Mouse (Mus musculus): ENCODE results near the gene Iqcf5. TPM values are rescaled to one million over a fixed set of nuclear protein-coding genes. Genes with fewer than 3 reads are reported as not detected.

Iqcf5 gene
- polyA plus RNA-seq, 1 experiment from 2014 or later: not detected

- Histone ChIP-seq H3K36me3 (ENCODE audit: control insufficient read depth, insufficient read depth, low read length) (no peaks in the 10 kb centered on the region), H3K4me1 (ENCODE audit: control insufficient read depth, insufficient read depth, low read length) (no peaks in the 10 kb centered on the region), H3K27me3 (ENCODE audit: control insufficient read depth, insufficient read depth, low read depth, low read length) (no peaks in the 10 kb centered on the region), H3K4me2 (ENCODE audit: low read length) (no peak overlapping the region), H3K9me3 (replicated peaks; ENCODE audit: control insufficient read depth, low read length, poor library complexity, severe bottlenecking) (no peaks in the 10 kb centered on the region), H3K9ac (ENCODE audit: low read depth, low read length) (no peak overlapping the region), H3K27ac (ENCODE audit: low read length) (no peak overlapping the region), H3K4me3 (ENCODE audit: low read depth, low read length) (no peak overlapping the region)
- WGBS: 80% methylated on average over 8 of the region's 8 CpGs
- no peak for ATAC-seq
Measured at GRCm38 (mm10) chr9:106519909-106520308, 5.5 kb downstream of the Iqcf5 start.

- ATAC-seq: no peak
- no peak overlapping the region for H3K4me2 ChIP-seq (ENCODE audit: low read length)
- H3K4me1 ChIP-seq (ENCODE audit: control insufficient read depth, insufficient read depth, low read length): no peaks in the 10 kb centered on the region
- no peak overlapping the region for H3K27ac ChIP-seq (ENCODE audit: low read length)
- no peaks in the 10 kb centered on the region for H3K27me3 ChIP-seq (ENCODE audit: control insufficient read depth, insufficient read depth, low read depth, low read length)
- H3K4me3 ChIP-seq (ENCODE audit: low read depth, low read length): no peak overlapping the region
- no peaks in the 10 kb centered on the region for H3K9me3 ChIP-seq (replicated peaks; ENCODE audit: control insufficient read depth, low read length, poor library complexity, severe bottlenecking)
- H3K36me3 ChIP-seq (ENCODE audit: control insufficient read depth, insufficient read depth, low read length): no peaks in the 10 kb centered on the region
- no peak overlapping the region for H3K9ac ChIP-seq (ENCODE audit: low read depth, low read length)
- WGBS: 26% methylated on average over 3 of the region's 3 CpGs
Measured at GRCm38 (mm10) chr9:106531833-106532232, 17.5 kb downstream of the Iqcf5 start.

- WGBS: 88% methylated on average over 7 of the region's 7 CpGs
- H3K27me3 ChIP-seq (ENCODE audit: control insufficient read depth, insufficient read depth, low read depth, low read length): no peaks in the 10 kb centered on the region
- no peak for ATAC-seq
- H3K4me1 ChIP-seq (ENCODE audit: control insufficient read depth, insufficient read depth, low read length): no peaks in the 10 kb centered on the region
- no peak overlapping the region for H3K4me2 ChIP-seq (ENCODE audit: low read length)
- H3K9me3 ChIP-seq (replicated peaks; ENCODE audit: control insufficient read depth, low read length, poor library complexity, severe bottlenecking): no peaks in the 10 kb centered on the region
- no peak overlapping the region for H3K27ac ChIP-seq (ENCODE audit: low read length)
- no peak overlapping the region for H3K9ac ChIP-seq (ENCODE audit: low read depth, low read length)
- H3K36me3 ChIP-seq (ENCODE audit: control insufficient read depth, insufficient read depth, low read length): no peaks in the 10 kb centered on the region
- H3K4me3 ChIP-seq (ENCODE audit: low read depth, low read length): no peak overlapping the region
Measured at GRCm38 (mm10) chr9:106534296-106534695, 19.9 kb downstream of the Iqcf5 start.

GRCm38 (mm10) chr9:106534975-106535374 lies 20.6 kb downstream of the Iqcf5 start:
- Histone ChIP-seq H3K4me2 (ENCODE audit: low read length) (no peak overlapping the region), H3K27ac (ENCODE audit: low read length) (no peak overlapping the region), H3K36me3 (ENCODE audit: control insufficient read depth, insufficient read depth, low read length) (no peaks in the 10 kb centered on the region), H3K4me3 (ENCODE audit: low read depth, low read length) (no peak overlapping the region), H3K9me3 (replicated peaks; ENCODE audit: control insufficient read depth, low read length, poor library complexity, severe bottlenecking) (no peaks in the 10 kb centered on the region), H3K9ac (ENCODE audit: low read depth, low read length) (no peak overlapping the region), H3K4me1 (ENCODE audit: control insufficient read depth, insufficient read depth, low read length) (no peaks in the 10 kb centered on the region), H3K27me3 (ENCODE audit: control insufficient read depth, insufficient read depth, low read depth, low read length) (no peaks in the 10 kb centered on the region)
- WGBS: 90% methylated on average over 11 of the region's 11 CpGs
- no peak for ATAC-seq

GRCm38 (mm10) chr9:106561531-106561930 lies 47.2 kb downstream of the Iqcf5 start, which contains the start of gene Iqcf3:
Gene Iqcf3 (minus strand): TSS chr9:106561631.
- no peak for ATAC-seq
- H3K4me2 ChIP-seq (ENCODE audit: low read length): no peak within 1 kb of the TSS
- H3K9me3 ChIP-seq (replicated peaks; ENCODE audit: control insufficient read depth, low read length, poor library complexity, severe bottlenecking): no peaks in the 10 kb centered on the region
- 83% methylated on average over 5 of the region's 5 CpGs for WGBS
- H3K27me3 ChIP-seq (ENCODE audit: control insufficient read depth, insufficient read depth, low read depth, low read length): no peaks in the 10 kb centered on the region
- no peaks in the 10 kb centered on the region for H3K4me1 ChIP-seq (ENCODE audit: control insufficient read depth, insufficient read depth, low read length)
- H3K4me3 ChIP-seq (ENCODE audit: low read depth, low read length): no peak within 1 kb of the TSS
- H3K27ac ChIP-seq (ENCODE audit: low read length): no peak within 1 kb of the TSS
- no peaks in the 10 kb centered on the region for H3K36me3 ChIP-seq (ENCODE audit: control insufficient read depth, insufficient read depth, low read length)
- no peak within 1 kb of the TSS for H3K9ac ChIP-seq (ENCODE audit: low read depth, low read length)

GRCm38 (mm10) chr9:106562291-106562690 lies 47.9 kb downstream of the Iqcf5 start:
- Histone ChIP-seq H3K4me3 (ENCODE audit: low read depth, low read length) (no peak overlapping the region), H3K9ac (ENCODE audit: low read depth, low read length) (no peak overlapping the region), H3K36me3 (ENCODE audit: control insufficient read depth, insufficient read depth, low read length) (no peaks in the 10 kb centered on the region), H3K9me3 (replicated peaks; ENCODE audit: control insufficient read depth, low read length, poor library complexity, severe bottlenecking) (no peaks in the 10 kb centered on the region), H3K27ac (ENCODE audit: low read length) (no peak overlapping the region), H3K4me1 (ENCODE audit: control insufficient read depth, insufficient read depth, low read length) (no peaks in the 10 kb centered on the region), H3K4me2 (ENCODE audit: low read length) (no peak overlapping the region), H3K27me3 (ENCODE audit: control insufficient read depth, insufficient read depth, low read depth, low read length) (no peaks in the 10 kb centered on the region)
- 92% methylated on average over 11 of the region's 11 CpGs for WGBS
- ATAC-seq: no peak

GRCm38 (mm10) chr9:106564025-106564424 lies 49.7 kb downstream of the Iqcf5 start:
- Histone ChIP-seq H3K4me2 (ENCODE audit: low read length) (no peak overlapping the region), H3K4me1 (ENCODE audit: control insufficient read depth, insufficient read depth, low read length) (no peaks in the 10 kb centered on the region), H3K27me3 (ENCODE audit: control insufficient read depth, insufficient read depth, low read depth, low read length) (no peaks in the 10 kb centered on the region), H3K27ac (ENCODE audit: low read length) (no peak overlapping the region), H3K4me3 (ENCODE audit: low read depth, low read length) (no peak overlapping the region), H3K9me3 (replicated peaks; ENCODE audit: control insufficient read depth, low read length, poor library complexity, severe bottlenecking) (no peaks in the 10 kb centered on the region), H3K36me3 (ENCODE audit: control insufficient read depth, insufficient read depth, low read length) (no peaks in the 10 kb centered on the region), H3K9ac (ENCODE audit: low read depth, low read length) (no peak overlapping the region)
- no peak for ATAC-seq
- WGBS: 77% methylated on average over 8 of the region's 8 CpGs

Other genes starting within 250 kb of the Iqcf5 start
- gene Poc1a, start 233.5 kb upstream of the Iqcf5 start, polyA plus RNA-seq (2015; fragmentation: Nextera tagmentation; extraction: Ambion mirVana): 8.0 and 9.0 TPM in 2 replicates
- 12.3 and 13.2 TPM in 2 replicates for gene Dusp7, start 145.9 kb upstream of the Iqcf5 start, polyA plus RNA-seq (2015; fragmentation: Nextera tagmentation; extraction: Ambion mirVana)
- 551 and 555 TPM in 2 replicates for gene Rpl29, start 85.1 kb upstream of the Iqcf5 start, polyA plus RNA-seq (2015; fragmentation: Nextera tagmentation; extraction: Ambion mirVana)
- gene Acy1, start 76.3 kb upstream of the Iqcf5 start, polyA plus RNA-seq (2015; fragmentation: Nextera tagmentation; extraction: Ambion mirVana): 19.8 and 21.6 TPM in 2 replicates
- 8.8 and 10.6 TPM in 2 replicates for gene Abhd14b, start 67.1 kb upstream of the Iqcf5 start, polyA plus RNA-seq (2015; fragmentation: Nextera tagmentation; extraction: Ambion mirVana)
- gene Abhd14a, start 66.9 kb upstream of the Iqcf5 start, polyA plus RNA-seq (2015; fragmentation: Nextera tagmentation; extraction: Ambion mirVana): 71.9 and 82.0 TPM in 2 replicates
- gene Pcbp4, start 61.3 kb upstream of the Iqcf5 start, polyA plus RNA-seq (2015; fragmentation: Nextera tagmentation; extraction: Ambion mirVana): 242 and 262 TPM in 2 replicates
- 0.78 and 0.98 TPM in 2 replicates for gene Gpr62, start 48.6 kb upstream of the Iqcf5 start, polyA plus RNA-seq (2015; fragmentation: Nextera tagmentation; extraction: Ambion mirVana)
- gene Rrp9, start 38.6 kb upstream of the Iqcf5 start, polyA plus RNA-seq (2015; fragmentation: Nextera tagmentation; extraction: Ambion mirVana): 48.3 and 48.5 TPM in 2 replicates
- gene Parp3, start 37.6 kb upstream of the Iqcf5 start, polyA plus RNA-seq (2015; fragmentation: Nextera tagmentation; extraction: Ambion mirVana): 0.73 and 0.89 TPM in 2 replicates
- gene Iqcf1, start 14.6 kb upstream of the Iqcf5 start, polyA plus RNA-seq (2015; fragmentation: Nextera tagmentation; extraction: Ambion mirVana): not detected in 2 replicates
- not detected in 2 replicates for gene Iqcf3, start 47.1 kb downstream of the Iqcf5 start, polyA plus RNA-seq (2015; fragmentation: Nextera tagmentation; extraction: Ambion mirVana)
- gene Iqcf4, start 56.4 kb downstream of the Iqcf5 start, polyA plus RNA-seq (2015; fragmentation: Nextera tagmentation; extraction: Ambion mirVana): not detected in 2 replicates
- gene Iqcf6, start 112.0 kb downstream of the Iqcf5 start, polyA plus RNA-seq (2015; fragmentation: Nextera tagmentation; extraction: Ambion mirVana): not detected in 2 replicates
- gene Grm2, start 141.5 kb downstream of the Iqcf5 start, polyA plus RNA-seq (2015; fragmentation: Nextera tagmentation; extraction: Ambion mirVana): 24.3 and 24.6 TPM in 2 replicates
- 67.0 and 75.7 TPM in 2 replicates for gene Tex264, start 171.4 kb downstream of the Iqcf5 start, polyA plus RNA-seq (2015; fragmentation: Nextera tagmentation; extraction: Ambion mirVana)

Data from midbrain, embryonic 16.5 days (tissue).